Mouse (Mus musculus): ENCODE results near the gene Gars. TPM values are rescaled to one million over a fixed set of nuclear protein-coding genes. Genes with fewer than 3 reads are reported as not detected.

The Gars gene
- total and polyA plus RNA-seq, 3 experiments = 171 to 325 (median 225) TPM

DNA sequence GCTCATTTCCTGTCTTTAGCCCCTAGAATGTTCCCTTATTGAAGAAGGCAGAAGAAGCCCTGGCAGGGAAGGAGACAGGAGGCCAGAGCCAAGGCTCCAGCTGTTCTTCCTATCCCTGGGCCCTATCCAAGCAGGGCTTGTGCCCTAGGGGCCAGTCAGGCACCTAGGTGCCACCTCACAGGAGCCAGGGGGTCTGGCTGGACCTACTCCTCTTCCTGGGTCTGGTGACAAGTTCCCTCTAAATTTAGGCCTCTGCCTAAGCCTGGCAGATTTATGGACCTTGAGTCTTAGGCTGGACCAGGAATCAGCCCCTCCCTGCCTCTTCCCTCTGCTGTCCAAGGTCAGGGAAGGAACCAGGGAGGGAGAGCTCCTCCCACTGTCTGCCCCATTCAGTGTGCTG, 90.6 kb downstream of the Gars start:
- no peaks in the 10 kb centered on the region for H3K9me3 ChIP-seq (replicated peaks; ENCODE audit: insufficient read depth, low read length)
- H3K79me2 ChIP-seq (ENCODE audit: control insufficient read depth, insufficient read depth, low read length, poor library complexity) = no peaks in the 10 kb centered on the region
- H3K27ac ChIP-seq (ENCODE audit: control insufficient read depth, low read depth, low read length) = no peak overlapping the region
- H3K27me3 ChIP-seq (ENCODE audit: control insufficient read depth in 1 of 2, insufficient read depth in 2 of 2, low read length in 2 of 2) = no peaks in the 10 kb centered on the region
- no peak overlapping the region for H3K4me3 ChIP-seq (ENCODE audit: control insufficient read depth in 1 of 2, insufficient read depth in 1 of 2, low read depth in 2 of 2, low read length in 2 of 2)
- TF ChIP-seq MAZ (IDR thresholded peaks at IDR 0.05; ENCODE audit: low read depth, low read length) = no peak
- TF ChIP-seq POLR2AphosphoS2 (IDR thresholded peaks at IDR 0.05; ENCODE audit: low read length) = no peak
- no peaks in the 10 kb centered on the region for H3K36me3 ChIP-seq (ENCODE audit: control insufficient read depth in 1 of 2, insufficient read depth in 2 of 2, low read length in 2 of 2)
- DNase-seq (ENCODE audit: low read depth, low spot score) = no peak
- H3K9ac ChIP-seq (ENCODE audit: control insufficient read depth, low read depth, low read length, poor library complexity, severe bottlenecking) = no peak overlapping the region
- no peaks in the 10 kb centered on the region for H3K4me1 ChIP-seq (ENCODE audit: control insufficient read depth in 1 of 2, insufficient read depth in 2 of 2, low read length in 2 of 2)

Other genes with a start within 250 kb of the Gars start
- 21.3 and 24.2 TPM in 2 replicates for gene Znrf2, start 221.1 kb upstream of the Gars start, total RNA-seq (2012; rRNA removed)
- gene Znrf2, start 221.1 kb upstream of the Gars start, polyA plus RNA-seq (2012; ENCODE audit: insufficient read depth in 1 of 2, insufficient read length in 2 of 2, low read depth in 1 of 2, low replicate concordance in 2 of 2, missing spikeins in 1 of 2) = 10 to 100 TPM in 1 of 2 experiments, not detected in 1; 16.1 TPM
- gene Nod1, start 65.4 kb upstream of the Gars start, total RNA-seq (2012; rRNA removed) = 0.10 and 0.12 TPM in 2 replicates
- under 1 TPM in 1 of 2 experiments, not detected in 1; 0.21 TPM for gene Nod1, start 65.4 kb upstream of the Gars start, polyA plus RNA-seq (2012; ENCODE audit: insufficient read depth in 1 of 2, insufficient read length in 2 of 2, low read depth in 1 of 2, low replicate concordance in 2 of 2, missing spikeins in 1 of 2)
- gene Ggct, start 45.1 kb upstream of the Gars start, total RNA-seq (2012; rRNA removed) = 19.1 and 23.7 TPM in 2 replicates
- 10 to 100 TPM in 1 of 2 experiments, not detected in 1; 41.6 TPM for gene Ggct, start 45.1 kb upstream of the Gars start, polyA plus RNA-seq (2012; ENCODE audit: insufficient read depth in 1 of 2, insufficient read length in 2 of 2, low read depth in 1 of 2, low replicate concordance in 2 of 2, missing spikeins in 1 of 2)
- not detected in 2 replicates for gene Crhr2, start 95.0 kb downstream of the Gars start, total RNA-seq (2012; rRNA removed)
- not detected for gene Crhr2, start 95.0 kb downstream of the Gars start, polyA plus RNA-seq (2012; ENCODE audit: insufficient read depth in 1 of 2, insufficient read length in 2 of 2, low read depth in 1 of 2, low replicate concordance in 2 of 2, missing spikeins in 1 of 2)
- 0.42 TPM in 1 of 2 replicates, not detected in the other for gene Inmt, start 137.0 kb downstream of the Gars start, total RNA-seq (2012; rRNA removed)
- under 1 TPM in 1 of 2 experiments, not detected in 1; 0.11 TPM for gene Inmt, start 137.0 kb downstream of the Gars start, polyA plus RNA-seq (2012; ENCODE audit: insufficient read depth in 1 of 2, insufficient read length in 2 of 2, low read depth in 1 of 2, low replicate concordance in 2 of 2, missing spikeins in 1 of 2)
- 0.23 TPM in 1 of 2 replicates, not detected in the other for gene Mindy4, start 165.4 kb downstream of the Gars start, total RNA-seq (2012; rRNA removed)
- 1 to 10 TPM in 1 of 2 experiments, not detected in 1; 1.6 TPM for gene Mindy4, start 165.4 kb downstream of the Gars start, polyA plus RNA-seq (2012; ENCODE audit: insufficient read depth in 1 of 2, insufficient read length in 2 of 2, low read depth in 1 of 2, low replicate concordance in 2 of 2, missing spikeins in 1 of 2)

Measured in MEL (cell line).